Mouse (Mus musculus): ENCODE data around the gene Pgpep1. TPM values are rescaled to one million over a fixed set of nuclear protein-coding genes. Genes with fewer than 3 reads are reported as not detected.
A peak's percentile ranks its signal among the peaks of the same experiment; 100 is the strongest.

Gene Pgpep1
- polyA plus RNA-seq, 1 experiment = 38.5 TPM

DNA sequence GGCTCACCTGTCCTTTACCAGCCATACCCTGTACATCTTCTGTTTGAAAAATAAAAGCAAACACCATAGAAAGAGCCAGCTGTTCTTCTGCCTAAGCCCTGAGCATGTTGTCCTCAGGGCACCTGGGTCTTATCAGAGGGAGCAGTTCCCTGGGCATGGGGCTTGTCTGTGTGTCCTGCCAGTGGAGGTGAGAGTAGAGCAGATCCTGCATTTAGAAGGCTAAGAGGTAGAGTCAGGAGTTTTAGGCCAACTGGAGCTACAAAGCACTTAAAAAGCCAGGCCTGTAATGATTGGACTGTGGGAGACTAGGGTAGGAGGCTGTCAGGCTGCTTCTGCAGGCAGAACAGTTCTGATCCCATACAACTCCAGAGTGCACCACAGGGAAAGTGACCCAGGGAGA lies 18.5 kb upstream of the Pgpep1 start:
- H3ac ChIP-seq (ENCODE audit: control insufficient read depth, insufficient read length) = no peak overlapping the region

GRCm38 (mm10) chr8:70677451-70678080 lies 17.4 kb upstream of the Pgpep1 start:
- Histone ChIP-seq H3K27me3 (ENCODE audit: control insufficient read depth, insufficient read depth, insufficient read length) (no peaks in the 10 kb centered on the region), H3K4me2 (ENCODE audit: low read depth) (no peak overlapping the region), H3K4me3 (no peak overlapping the region), H3K79me2 (ENCODE audit: control insufficient read depth, insufficient read depth) (peaks cover 29% of the 10 kb centered on the region), H3K36me3 (ENCODE audit: control insufficient read depth, insufficient read depth) (no peaks in the 10 kb centered on the region), H3ac (ENCODE audit: control insufficient read depth, insufficient read length) (no peak overlapping the region)
- TF ChIP-seq E2F4 (IDR thresholded peaks at IDR 0.05; ENCODE audit: insufficient read depth) = no peak
- no peak for TF ChIP-seq CEBPB (IDR thresholded peaks at IDR 0.05; ENCODE audit: insufficient read depth, poor library complexity, severe bottlenecking)
- no peak for TF ChIP-seq MYOG (IDR thresholded peaks at IDR 0.05; ENCODE audit: control insufficient read depth in 1 of 3, insufficient read depth in 1 of 3, insufficient read length in 2 of 3, low read depth in 2 of 3)
- no peak for TF ChIP-seq USF1 (IDR thresholded peaks at IDR 0.05; ENCODE audit: low read depth)
- no peak for TF ChIP-seq REST (IDR thresholded peaks at IDR 0.05; ENCODE audit: insufficient read depth, insufficient read length)
- TF ChIP-seq MYOD1 (IDR thresholded peaks at IDR 0.05; ENCODE audit: control insufficient read depth in 1 of 3, insufficient read length in 2 of 3, low read depth in 2 of 3) = no peak
- no peak for TF ChIP-seq TCF3 (IDR thresholded peaks at IDR 0.05; ENCODE audit: insufficient read length, low read depth)
- TF ChIP-seq SRF (IDR thresholded peaks at IDR 0.05; ENCODE audit: control insufficient read depth, insufficient read length, low read depth) = no peak

More for the DNA sequence above, 18.5 kb upstream of the Pgpep1 start:
- H3K27me3 ChIP-seq (ENCODE audit: control insufficient read depth, insufficient read depth, insufficient read length) = no peaks in the 10 kb centered on the region
- no peak overlapping the region for H3K4me3 ChIP-seq
- TF ChIP-seq CEBPB (IDR thresholded peaks at IDR 0.05; ENCODE audit: insufficient read depth, poor library complexity, severe bottlenecking) (no peak), TCF3 (IDR thresholded peaks at IDR 0.05; ENCODE audit: insufficient read length, low read depth) (no peak), POLR2AphosphoS2 (IDR thresholded peaks at IDR 0.05; ENCODE audit: insufficient read length, low read depth) (no peak)
- H3K4me2 ChIP-seq (ENCODE audit: low read depth) = no peak overlapping the region
- H3K79me2 ChIP-seq (ENCODE audit: control insufficient read depth, insufficient read depth) = peaks cover 29% of the 10 kb centered on the region
- no peaks in the 10 kb centered on the region for H3K36me3 ChIP-seq (ENCODE audit: control insufficient read depth, insufficient read depth)

GRCm38 (mm10) chr8:70675336-70675735 lies 15.1 kb upstream of the Pgpep1 start:
- no peaks in the 10 kb centered on the region for H3K36me3 ChIP-seq (ENCODE audit: control insufficient read depth, insufficient read depth)
- H3K4me3 ChIP-seq = no peak overlapping the region
- H3K79me2 ChIP-seq (ENCODE audit: control insufficient read depth, insufficient read depth) = peaks cover 29% of the 10 kb centered on the region
- no peak overlapping the region for H3ac ChIP-seq (ENCODE audit: control insufficient read depth, insufficient read length)
- no peaks in the 10 kb centered on the region for H3K27me3 ChIP-seq (ENCODE audit: control insufficient read depth, insufficient read depth, insufficient read length)
- TF ChIP-seq REST (IDR thresholded peaks at IDR 0.05; ENCODE audit: insufficient read depth, insufficient read length) (no peak), TCF3 (IDR thresholded peaks at IDR 0.05; ENCODE audit: insufficient read length, low read depth) (no peak)
- no peak overlapping the region for H3K4me2 ChIP-seq (ENCODE audit: low read depth)

DNA sequence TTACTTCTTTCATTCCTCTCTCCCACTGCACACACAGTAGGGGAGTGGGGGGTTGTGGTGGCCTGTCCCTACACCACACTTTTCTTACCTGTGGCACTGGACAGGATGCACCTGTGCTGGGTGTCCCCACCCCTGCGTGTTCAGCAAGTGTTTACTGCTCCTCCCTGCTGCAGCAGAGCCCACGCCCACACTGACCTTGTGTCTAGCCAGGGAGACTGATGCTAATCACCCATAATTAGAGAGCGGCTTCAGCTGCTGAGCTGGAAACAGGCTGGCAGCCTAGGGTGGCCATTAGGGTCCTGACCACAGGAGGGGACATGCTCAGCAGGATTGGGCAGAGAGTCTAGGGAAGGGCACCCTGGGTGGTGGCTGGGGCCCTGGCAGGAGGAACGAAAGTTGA lies 14.5 kb upstream of the Pgpep1 start:
- Histone ChIP-seq H3K36me3 (ENCODE audit: control insufficient read depth, insufficient read depth) (no peaks in the 10 kb centered on the region), H3K79me2 (ENCODE audit: control insufficient read depth, insufficient read depth) (peaks cover 29% of the 10 kb centered on the region), H3K4me3 (peak overlapping the region; percentile 23), H3K4me2 (ENCODE audit: low read depth) (peak overlapping the region; percentile 90), H3K27me3 (ENCODE audit: control insufficient read depth, insufficient read depth, insufficient read length) (no peaks in the 10 kb centered on the region), H3ac (ENCODE audit: control insufficient read depth, insufficient read length) (no peak overlapping the region)
- TF ChIP-seq CEBPB (IDR thresholded peaks at IDR 0.05; ENCODE audit: insufficient read depth, poor library complexity, severe bottlenecking) (no peak), E2F4 (IDR thresholded peaks at IDR 0.05; ENCODE audit: insufficient read depth) (no peak), MYOG (IDR thresholded peaks at IDR 0.05; ENCODE audit: control insufficient read depth in 1 of 3, insufficient read depth in 1 of 3, insufficient read length in 2 of 3, low read depth in 2 of 3) (peak in 2 of 3 experiments; percentile 10 to 77), MYOD1 (IDR thresholded peaks at IDR 0.05; ENCODE audit: control insufficient read depth in 1 of 3, insufficient read length in 2 of 3, low read depth in 2 of 3) (peak in 2 of 3 experiments; percentile 17 to 89), TCF12 (IDR thresholded peaks at IDR 0.05; ENCODE audit: insufficient read depth, poor library complexity, severe bottlenecking) (no peak), POLR2A (IDR thresholded peaks at IDR 0.05; ENCODE audit: insufficient read length, low read depth) (no peak), POLR2AphosphoS2 (IDR thresholded peaks at IDR 0.05; ENCODE audit: insufficient read length, low read depth) (no peak), REST (IDR thresholded peaks at IDR 0.05; ENCODE audit: insufficient read depth, insufficient read length) (no peak), MAX (IDR thresholded peaks at IDR 0.05; ENCODE audit: low read depth) (no peak)

GRCm38 (mm10) chr8:70674109-70674508 lies 13.9 kb upstream of the Pgpep1 start:
- peaks cover 29% of the 10 kb centered on the region for H3K79me2 ChIP-seq (ENCODE audit: control insufficient read depth, insufficient read depth)
- H3K27me3 ChIP-seq (ENCODE audit: control insufficient read depth, insufficient read depth, insufficient read length) = no peaks in the 10 kb centered on the region
- H3K4me3 ChIP-seq = peak overlapping the region; percentile 23
- peak overlapping the region; percentile 70 for H3ac ChIP-seq (ENCODE audit: control insufficient read depth, insufficient read length)
- no peaks in the 10 kb centered on the region for H3K36me3 ChIP-seq (ENCODE audit: control insufficient read depth, insufficient read depth)
- H3K4me2 ChIP-seq (ENCODE audit: low read depth) = peak overlapping the region; percentile 90
- no peak for TF ChIP-seq SRF (IDR thresholded peaks at IDR 0.05; ENCODE audit: control insufficient read depth, insufficient read length, low read depth)
- TF ChIP-seq MAX (IDR thresholded peaks at IDR 0.05; ENCODE audit: low read depth) = no peak
- peak; percentile 43 for TF ChIP-seq POLR2A (IDR thresholded peaks at IDR 0.05; ENCODE audit: insufficient read length, low read depth)

Measured in myocyte (in vitro differentiated cells).